Comparison of ENCODE assay signal across 8 mouse cellular contexts in the genomic region with DNA sequence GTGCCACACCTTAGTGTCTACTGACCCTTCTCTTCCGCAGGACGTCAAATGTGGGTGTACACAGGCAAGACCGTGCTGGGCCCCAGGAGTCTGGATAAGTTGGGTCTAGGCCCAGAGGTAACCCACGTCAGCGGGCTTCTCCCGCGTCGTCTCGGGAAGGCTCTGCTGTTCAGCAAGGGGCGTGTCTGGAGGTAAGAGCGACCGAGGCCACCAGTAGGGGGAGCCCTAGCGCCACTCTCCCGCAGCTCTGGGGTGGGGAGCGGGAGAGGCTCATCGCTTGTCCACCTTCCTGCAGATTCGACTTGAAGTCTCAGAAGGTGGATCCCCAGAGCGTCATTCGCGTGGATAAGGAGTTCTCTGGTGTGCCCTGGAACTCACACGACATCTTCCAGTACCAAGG. TPM values are rescaled to one million over a fixed set of nuclear protein-coding genes. Genes with fewer than 3 reads are reported as not detected.
DNase-seq lines count a peak whose midpoint lies in the region; ATAC-seq and TF ChIP-seq lines count a peak whose summit lies in the region.

No protein-coding gene starts in this region.

- no peak overlapping the region for H3K27ac ChIP-seq in embryonic facial prominence, embryonic 12.5 days
- H3K27ac ChIP-seq in heart, embryonic 12.5 days (ENCODE audit: poor library complexity, severe bottlenecking) = no peak overlapping the region
- no peak overlapping the region for H3K27ac ChIP-seq in kidney, embryonic 16.5 days (ENCODE audit: low read length)
- H3K27ac ChIP-seq in liver, postnatal 0 days (ENCODE audit: low read depth) = no peak overlapping the region
- H3K27ac ChIP-seq in neural tube, embryonic 14.5 days (ENCODE audit: low read depth, low read length) = no peak overlapping the region

- no peaks in the 10 kb centered on the region for H3K9me3 ChIP-seq in embryonic facial prominence, embryonic 12.5 days
- H3K9me3 ChIP-seq in heart, embryonic 12.5 days (replicated peaks) = peaks cover 7% of the 10 kb centered on the region; the same call in 1 of the 2 replicates
- 0 out of 2 replicates have a peak, but pooled peaks cover 4% of the 10 kb centered on the region for H3K9me3 ChIP-seq in kidney, embryonic 16.5 days (ENCODE audit: low read length)
- H3K9me3 ChIP-seq in liver, postnatal 0 days (ENCODE audit: low read length) = no peaks in the 10 kb centered on the region
- H3K9me3 ChIP-seq in neural tube, embryonic 14.5 days (ENCODE audit: control insufficient read depth, low read length) = no peaks in the 10 kb centered on the region

- no peaks in the 10 kb centered on the region for H3K36me3 ChIP-seq in embryonic facial prominence, embryonic 12.5 days
- H3K36me3 ChIP-seq in heart, embryonic 12.5 days = no peaks in the 10 kb centered on the region
- no peaks in the 10 kb centered on the region for H3K36me3 ChIP-seq in kidney, embryonic 16.5 days (ENCODE audit: insufficient read depth, low read length)
- no peaks in the 10 kb centered on the region for H3K36me3 ChIP-seq in liver, postnatal 0 days (replicated peaks; ENCODE audit: insufficient read depth, low read length)
- no peaks in the 10 kb centered on the region for H3K36me3 ChIP-seq in neural tube, embryonic 14.5 days (ENCODE audit: control insufficient read depth, insufficient read depth, low read length)

- peak; percentile 48; the same call in 1 of the 2 replicates for ATAC-seq in embryonic facial prominence, embryonic 12.5 days (ENCODE audit: insufficient number of reproducible peaks, insufficient read depth, low FRiP score, low TSS enrichment)
- peak; percentile 38; the same call in 1 of the 2 replicates for ATAC-seq in heart, embryonic 12.5 days (ENCODE audit: insufficient number of reproducible peaks, low FRiP score)
- peak; percentile 71; the same call in 1 of the 2 replicates for ATAC-seq in kidney, embryonic 16.5 days (ENCODE audit: low FRiP score, low TSS enrichment)
- ATAC-seq in liver, postnatal 0 days = peak; percentile 74
- ATAC-seq in neural tube, embryonic 14.5 days (ENCODE audit: low read depth) = peak; percentile 80

- peak; percentile 82 for DNase-seq in CD4-positive helper T cell, adult 2 months (ENCODE audit: low read depth, low spot score)
- peak; percentile 87 for DNase-seq in adrenal gland, postnatal 25 days
- peak; percentile 87 for DNase-seq in liver, postnatal 0 days
- DNase-seq in testis, postnatal 14 days (ENCODE audit: low spot score) = peak; percentile 73

- under 1% methylated on average over 21 of the region's 21 CpGs for WGBS in embryonic facial prominence, embryonic 12.5 days
- WGBS in heart, embryonic 12.5 days = under 1% methylated on average over 21 of the region's 21 CpGs
- WGBS in kidney, embryonic 16.5 days = under 1% methylated on average over 21 of the region's 21 CpGs
- WGBS in liver, postnatal 0 days (ENCODE audit: insufficient replicate concordance) = under 1% methylated on average over 21 of the region's 21 CpGs
- WGBS in neural tube, embryonic 14.5 days = 2% methylated on average over 21 of the region's 21 CpGs

- TF ChIP-seq EP300 in liver, postnatal 0 days (IDR thresholded peaks at IDR 0.05; ENCODE audit: low read depth) = no peak

- no peak overlapping the region for H3K4me3 ChIP-seq in embryonic facial prominence, embryonic 12.5 days
- no peak overlapping the region for H3K4me3 ChIP-seq in heart, embryonic 12.5 days
- no peak overlapping the region for H3K4me3 ChIP-seq in kidney, embryonic 16.5 days (ENCODE audit: low read length)
- H3K4me3 ChIP-seq in liver, postnatal 0 days (ENCODE audit: low read depth, low read length) = no peak overlapping the region
- no peak overlapping the region for H3K4me3 ChIP-seq in neural tube, embryonic 14.5 days (ENCODE audit: low read depth, low read length)

- peak overlapping the region; percentile 29; the same call in 1 of the 2 replicates for H3K4me2 ChIP-seq in embryonic facial prominence, embryonic 12.5 days (replicated peaks)
- H3K4me2 ChIP-seq in heart, embryonic 12.5 days = peak overlapping the region; percentile 41
- H3K4me2 ChIP-seq in kidney, embryonic 16.5 days (replicated peaks; ENCODE audit: low read depth, low read length) = peak overlapping the region; percentile 24; the same call in 1 of the 2 replicates
- peak overlapping the region; percentile 15 for H3K4me2 ChIP-seq in liver, postnatal 0 days (ENCODE audit: low read depth, low read length)
- peak overlapping the region; percentile 18; the same call in 1 of the 2 replicates for H3K4me2 ChIP-seq in neural tube, embryonic 14.5 days (ENCODE audit: low read depth, low read length)

- H3K4me1 ChIP-seq in embryonic facial prominence, embryonic 12.5 days = peaks cover 8% of the 10 kb centered on the region
- peaks cover 9% of the 10 kb centered on the region; the same call in 1 of the 2 replicates for H3K4me1 ChIP-seq in heart, embryonic 12.5 days (replicated peaks)
- H3K4me1 ChIP-seq in kidney, embryonic 16.5 days (ENCODE audit: insufficient read depth, low read length) = peaks cover 10% of the 10 kb centered on the region
- H3K4me1 ChIP-seq in liver, postnatal 0 days (ENCODE audit: insufficient read depth) = no peaks in the 10 kb centered on the region
- no peaks in the 10 kb centered on the region for H3K4me1 ChIP-seq in neural tube, embryonic 14.5 days (ENCODE audit: control insufficient read depth, insufficient read depth, low read length)

- no peak overlapping the region for H3K9ac ChIP-seq in embryonic facial prominence, embryonic 12.5 days
- H3K9ac ChIP-seq in heart, embryonic 12.5 days = no peak overlapping the region
- H3K9ac ChIP-seq in kidney, embryonic 16.5 days (replicated peaks; ENCODE audit: low read length) = no peak overlapping the region
- H3K9ac ChIP-seq in liver, postnatal 0 days (replicated peaks) = no peak overlapping the region
- no peak overlapping the region for H3K9ac ChIP-seq in neural tube, embryonic 14.5 days (replicated peaks; ENCODE audit: low read depth, low read length)

- peak; percentile 95 for TF ChIP-seq CTCF in liver, postnatal 0 days (IDR thresholded peaks at IDR 0.05; ENCODE audit: low read depth)

- H3K27me3 ChIP-seq in embryonic facial prominence, embryonic 12.5 days = peaks cover 59% of the 10 kb centered on the region
- peaks cover 97% of the 10 kb centered on the region for H3K27me3 ChIP-seq in heart, embryonic 12.5 days (replicated peaks)
- peaks cover 60% of the 10 kb centered on the region for H3K27me3 ChIP-seq in kidney, embryonic 16.5 days (ENCODE audit: insufficient read depth, low read length)
- peaks cover 54% of the 10 kb centered on the region for H3K27me3 ChIP-seq in liver, postnatal 0 days (ENCODE audit: insufficient read depth, low read length)
- H3K27me3 ChIP-seq in neural tube, embryonic 14.5 days (ENCODE audit: control insufficient read depth, insufficient read depth, low read length) = peaks cover 26% of the 10 kb centered on the region

RNA-seq across cellular contexts. Expression of gene Slc12a5, which starts 7.4 kb away (rescaled TPM):
- 7.2 and 10.6 TPM in 2 replicates for total RNA-seq in adrenal gland, postnatal 25 days (2021)
- polyA plus RNA-seq in embryonic facial prominence, embryonic 12.5 days (2016; fragmentation: Nextera tagmentation; extraction: Ambion mirVana) = 1.9 and 2.0 TPM in 2 replicates
- polyA plus RNA-seq in heart, embryonic 12.5 days (2016; fragmentation: Nextera tagmentation; extraction: Ambion mirVana) = 0.82 and 1.3 TPM in 2 replicates
- polyA plus RNA-seq in kidney, embryonic 16.5 days (2015; fragmentation: Nextera tagmentation; extraction: Ambion mirVana) = 0.85 and 0.94 TPM in 2 replicates
- 0.39 and 0.60 TPM in 2 replicates for polyA plus RNA-seq in liver, postnatal 0 days (2015; fragmentation: Nextera tagmentation; extraction: Ambion mirVana)
- 51.5 and 68.8 TPM in 2 replicates for polyA plus RNA-seq in neural tube, embryonic 14.5 days (2014; fragmentation: Nextera tagmentation; extraction: Ambion mirVana)

RNA-seq across cellular contexts. Expression of gene Mmp9, which starts 12.6 kb away (rescaled TPM):
- 0.33 and 0.43 TPM in 2 replicates for total RNA-seq in adrenal gland, postnatal 25 days (2021)
- 4.5 and 4.6 TPM in 2 replicates for polyA plus RNA-seq in embryonic facial prominence, embryonic 12.5 days (2016; fragmentation: Nextera tagmentation; extraction: Ambion mirVana)
- 0.42 TPM in 2 replicates for polyA plus RNA-seq in heart, embryonic 12.5 days (2016; fragmentation: Nextera tagmentation; extraction: Ambion mirVana)
- polyA plus RNA-seq in kidney, embryonic 16.5 days (2015; fragmentation: Nextera tagmentation; extraction: Ambion mirVana) = 2.5 and 3.2 TPM in 2 replicates
- 15.8 and 17.2 TPM in 2 replicates for polyA plus RNA-seq in liver, postnatal 0 days (2015; fragmentation: Nextera tagmentation; extraction: Ambion mirVana)
- 13.8 and 22.2 TPM in 2 replicates for polyA plus RNA-seq in neural tube, embryonic 14.5 days (2014; fragmentation: Nextera tagmentation; extraction: Ambion mirVana)

RNA-seq across cellular contexts. Expression of gene Zfp335, which starts 41.7 kb away (rescaled TPM):
- total RNA-seq in adrenal gland, postnatal 25 days (2021) = 21.2 and 23.9 TPM in 2 replicates
- 16.9 and 17.4 TPM in 2 replicates for polyA plus RNA-seq in embryonic facial prominence, embryonic 12.5 days (2016; fragmentation: Nextera tagmentation; extraction: Ambion mirVana)
- 11.4 and 12.2 TPM in 2 replicates for polyA plus RNA-seq in heart, embryonic 12.5 days (2016; fragmentation: Nextera tagmentation; extraction: Ambion mirVana)
- 15.1 and 16.2 TPM in 2 replicates for polyA plus RNA-seq in kidney, embryonic 16.5 days (2015; fragmentation: Nextera tagmentation; extraction: Ambion mirVana)
- 2.1 and 2.5 TPM in 2 replicates for polyA plus RNA-seq in liver, postnatal 0 days (2015; fragmentation: Nextera tagmentation; extraction: Ambion mirVana)
- polyA plus RNA-seq in neural tube, embryonic 14.5 days (2014; fragmentation: Nextera tagmentation; extraction: Ambion mirVana) = 14.3 and 14.5 TPM in 2 replicates

Comparison
In these comparisons a context has a peak if more than half of its experiments do, and no peak if none do; other contexts are left out.
1. RNA of gene Slc12a5, which starts 7.4 kb away (polyA plus RNA-seq): 51.5 to 68.8 TPM in neural tube, embryonic 14.5 days; 1.9 to 2.0 TPM in embryonic facial prominence, embryonic 12.5 days, 0.82 to 1.3 TPM in heart, embryonic 12.5 days, 0.85 to 0.94 TPM in kidney, embryonic 16.5 days and 0.39 to 0.60 TPM in liver, postnatal 0 days; every median in the first group is over 10 times any median in the second.
2. Peak in every context shown above with its lines, with median percentiles within 50 percentile points of each other: DNase-seq, ATAC-seq and H3K4me2 ChIP-seq.